Mouse (Mus musculus) heart, postnatal 36 days (tissue): Measurements from ENCODE around the gene Tmprss11a. TPM values are rescaled to one million over a fixed set of nuclear protein-coding genes. Genes with fewer than 3 reads are reported as not detected.

Source experiments
- total RNA-seq, 2 experiments: library from RNA; stranded (reverse); gene quantifications; 2 replicates each; pipeline ENCODE4 v1.2.3; 2021

The Tmprss11a gene
- total RNA-seq, 2 experiments from 2014 or later = not detected

Other genes with a start within 250 kb of the Tmprss11a start
- gene Tmprss11c, start 179.7 kb downstream of the Tmprss11a start, total RNA-seq = not detected
- not detected for gene Tmprss11d, start 95.6 kb downstream of the Tmprss11a start, total RNA-seq
- not detected for gene Tmprss11g, start 49.6 kb upstream of the Tmprss11a start, total RNA-seq
- gene Tmprss11f, start 163.4 kb upstream of the Tmprss11a start, total RNA-seq = not detected
- gene Tmprss11b, start 207.4 kb upstream of the Tmprss11a start, total RNA-seq = not detected